Mouse (Mus musculus) ovary, adult 10 weeks (tissue): ENCODE measurements around the gene Gm5890. TPM values are rescaled to one million over a fixed set of nuclear protein-coding genes. Genes with fewer than 3 reads are reported as not detected.

ENCODE experiments used
- polyA plus RNA-seq: library from polyadenylated mRNA; stranded (reverse); fragments of 350-450 nt; fragmentation: Illumina TruSeq; extraction: RNeasy Lipid Tissue Mini Kit (QIAGEN cat#74804); gene quantifications from one replicate; pipeline ENCODE4 v1.2.3, GENCODE M21; 2014

Gene Gm5890
- polyA plus RNA-seq, result not detected

GRCm38 (mm10) chr7:20262734-20263133 lies at the start of gene Gm5890:
Gene Gm5890 (minus strand): TSS chr7:20262834.

GRCm38 (mm10) chr7:20233728-20234127 lies 28.9 kb downstream of the Gm5890 start, which contains the start of gene Gm4498:
Gene Gm4498 (minus strand): TSS chr7:20233828.

Other genes starting within 250 kb of the Gm5890 start
- gene Vmn1r91, start 163.2 kb downstream of the Gm5890 start, polyA plus RNA-seq, result not detected
- not detected for gene Gm16442, start 140.3 kb downstream of the Gm5890 start, polyA plus RNA-seq
- gene Vmn1r93, start 123.7 kb downstream of the Gm5890 start, polyA plus RNA-seq, result not detected
- not detected for gene Vmn1r94, start 94.5 kb downstream of the Gm5890 start, polyA plus RNA-seq
- gene Vmn1r95, start 69.1 kb downstream of the Gm5890 start, polyA plus RNA-seq, result not detected
- gene Gm6164, start 57.2 kb downstream of the Gm5890 start, polyA plus RNA-seq, result not detected
- gene Gm4498, start 29.0 kb downstream of the Gm5890 start, polyA plus RNA-seq, result not detected
- not detected for gene Gm4133, start 71.2 kb upstream of the Gm5890 start, polyA plus RNA-seq
- not detected for gene Gm5728, start 112.6 kb upstream of the Gm5890 start, polyA plus RNA-seq
- gene Vmn1r100, start 155.1 kb upstream of the Gm5890 start, polyA plus RNA-seq, result not detected
- not detected for gene Vmn1r101, start 179.8 kb upstream of the Gm5890 start, polyA plus RNA-seq
- not detected for gene Gm10670, start 212.1 kb upstream of the Gm5890 start, polyA plus RNA-seq
- gene Vmn1r103, start 247.7 kb upstream of the Gm5890 start, polyA plus RNA-seq, result not detected